Mouse (Mus musculus) heart, embryonic 11.5 days (tissue): ENCODE results near the gene Kif26b. TPM values are rescaled to one million over a fixed set of nuclear protein-coding genes. Genes with fewer than 3 reads are reported as not detected.
A peak's percentile ranks its signal among the peaks of the same experiment; 100 is the strongest.

Source experiments
- ATAC-seq: fragments of 200-750 bp; cut with Nextera tagmentation; replicated peaks from 2 replicates; pipeline ENCODE4 v1.8.0; 2017; ENCODE audit warnings: moderate library complexity; ENCODE audit not compliant: insufficient number of reproducible peaks, low FRiP score, low TSS enrichment
- H3K27ac ChIP-seq: fragments of 300-500 bp; sonication (generic); 2 replicates; pipeline ENCODE4 v1.5.1; 2014; ENCODE audit warnings: mild to moderate bottlenecking, low read depth, low read length
- H3K27me3 ChIP-seq: fragments of 300-500 bp; sonication (generic); 2 replicates; pipeline ENCODE4 v1.6.1; 2014; ENCODE audit warnings: mild to moderate bottlenecking, low read length, mixed read lengths; ENCODE audit not compliant: control insufficient read depth, insufficient read depth
- H3K36me3 ChIP-seq: fragments of 300-500 bp; sonication (generic); 2 replicates; pipeline ENCODE4 v1.6.1; 2014; ENCODE audit warnings: mild to moderate bottlenecking, low read length, moderate library complexity, mixed read lengths; ENCODE audit not compliant: control insufficient read depth, insufficient read depth
- H3K4me1 ChIP-seq: fragments of 300-500 bp; sonication (generic); 2 replicates; pipeline ENCODE4 v1.6.1; 2014; ENCODE audit warnings: low read length; ENCODE audit not compliant: control insufficient read depth, insufficient read depth
- H3K4me2 ChIP-seq: fragments of 300-500 bp; sonication (generic); 2 replicates; pipeline ENCODE4 v1.6.1; 2014; ENCODE audit warnings: mild to moderate bottlenecking, moderate library complexity
- H3K4me3 ChIP-seq: fragments of 300-500 bp; sonication (generic); 2 replicates; pipeline ENCODE4 v1.5.1; 2014; ENCODE audit warnings: low read depth, low read length
- H3K9ac ChIP-seq: fragments of 300-500 bp; sonication (generic); 2 replicates; pipeline ENCODE4 v1.6.1; 2014; ENCODE audit warnings: mild to moderate bottlenecking, low read depth, low read length, moderate library complexity
- H3K9me3 ChIP-seq: fragments of 300-500 bp; sonication (generic); replicated peaks from 2 replicates; pipeline ENCODE4 v1.6.1; 2016; ENCODE audit warnings: low read length; ENCODE audit not compliant: control insufficient read depth
- WGBS: fragments of 180-500 bp; shearing (Covaris S2); extraction: QIAGEN DNeasy Blood & Tissue Kit; methylation state at CpG from one replicate; pipeline ENCODE4 v1.1.7; 2014; ENCODE audit not compliant: insufficient replicate concordance; 5-methylcytosine and 5-hydroxymethylcytosine counted together
- polyA plus RNA-seq: library from polyadenylated mRNA; unstranded; fragments of >200 nt; fragmentation: Nextera tagmentation; extraction: Ambion mirVana; gene quantifications from 2 replicates; pipeline ENCODE4 v1.2.1, GENCODE M21; 2014

The Kif26b gene
- polyA plus RNA-seq, 1 experiment from 2014 or later = 18.9 TPM

DNA sequence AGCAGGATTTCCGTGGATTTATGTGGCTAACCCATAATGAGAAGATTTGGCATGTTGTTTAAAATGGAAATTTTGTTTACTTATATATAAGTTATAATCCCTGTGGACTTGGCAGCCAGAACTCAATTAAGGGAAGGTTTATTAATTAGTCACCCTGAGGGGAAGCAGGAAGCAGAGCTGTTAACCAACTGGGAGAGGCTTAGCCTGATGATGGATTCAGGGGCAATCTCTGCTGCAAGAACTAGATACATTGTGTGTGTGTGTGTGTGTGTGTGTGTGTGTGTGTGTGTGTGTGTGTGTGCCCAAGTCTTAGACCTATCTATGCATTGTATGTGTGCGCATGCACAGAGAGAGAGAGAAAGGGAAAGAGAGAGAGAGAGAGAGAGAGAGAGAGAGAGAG, 348.0 kb downstream of the Kif26b start:
- 65% methylated on average over 2 of the region's 2 CpGs for WGBS
- no peak overlapping the region for H3K9ac ChIP-seq
- H3K27me3 ChIP-seq = no peaks in the 10 kb centered on the region
- no peak overlapping the region for H3K4me3 ChIP-seq
- no peak overlapping the region for H3K4me2 ChIP-seq
- H3K9me3 ChIP-seq = no peaks in the 10 kb centered on the region
- peaks cover 12% of the 10 kb centered on the region for H3K36me3 ChIP-seq
- ATAC-seq = no peak
- H3K27ac ChIP-seq = no peak overlapping the region
- no peaks in the 10 kb centered on the region for H3K4me1 ChIP-seq

DNA sequence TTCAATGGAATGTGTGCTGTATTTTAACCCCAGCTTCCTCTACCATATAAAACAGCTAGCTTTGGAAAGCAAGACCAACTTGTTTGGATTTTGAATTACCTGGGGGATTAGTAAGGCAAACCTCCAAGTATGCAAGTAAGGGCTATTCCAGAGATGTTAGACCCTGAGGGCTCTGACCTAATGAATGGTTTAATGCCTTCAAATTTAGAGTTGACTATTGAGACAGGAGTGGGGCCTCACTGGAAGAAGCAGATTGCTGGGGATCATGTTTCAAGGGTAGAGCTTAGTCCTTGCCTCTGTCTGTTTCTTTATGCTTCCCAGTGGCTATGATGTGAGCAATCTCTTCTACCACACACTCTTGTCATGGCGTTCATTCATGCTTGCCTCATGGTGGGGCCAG, 349.8 kb downstream of the Kif26b start:
- Histone ChIP-seq H3K4me2 (no peak overlapping the region), H3K27ac (no peak overlapping the region), H3K4me1 (no peaks in the 10 kb centered on the region), H3K9ac (no peak overlapping the region), H3K4me3 (no peak overlapping the region), H3K9me3 (no peaks in the 10 kb centered on the region), H3K36me3 (peaks cover 10% of the 10 kb centered on the region), H3K27me3 (no peaks in the 10 kb centered on the region)
- ATAC-seq = no peak
- WGBS = 71% methylated on average over 1 of the region's 1 CpGs

GRCm38 (mm10) chr1:178880905-178881304, 352.0 kb downstream of the Kif26b start:
- no peaks in the 10 kb centered on the region for H3K4me1 ChIP-seq
- H3K4me3 ChIP-seq = no peak overlapping the region
- WGBS = 53% methylated on average over 7 of the region's 7 CpGs
- H3K27me3 ChIP-seq = no peaks in the 10 kb centered on the region
- H3K9ac ChIP-seq = no peak overlapping the region
- H3K9me3 ChIP-seq = no peaks in the 10 kb centered on the region
- H3K36me3 ChIP-seq = peaks cover 14% of the 10 kb centered on the region; the same call in 1 of the 2 replicates
- H3K27ac ChIP-seq = no peak overlapping the region
- no peak for ATAC-seq
- H3K4me2 ChIP-seq = no peak overlapping the region

DNA sequence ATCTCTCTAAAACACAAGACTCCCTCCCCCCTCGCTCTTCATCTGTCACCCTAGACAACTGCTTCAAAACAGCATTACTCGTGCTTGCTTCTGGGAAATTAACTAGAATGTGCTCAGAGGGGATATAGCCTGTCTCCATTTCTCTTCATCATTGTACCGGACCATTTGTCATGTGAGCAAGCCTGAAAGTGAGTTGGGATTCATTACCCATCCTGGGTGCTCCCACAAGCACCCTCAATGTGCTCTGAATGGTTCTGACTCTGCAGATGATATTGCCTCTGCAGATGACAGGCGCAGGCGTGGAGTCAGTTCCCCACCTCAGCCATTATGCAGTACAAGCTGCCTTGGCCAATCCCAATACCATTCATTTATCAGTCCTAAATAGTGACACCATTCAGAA, 357.7 kb downstream of the Kif26b start:
- WGBS = 80% methylated on average over 5 of the region's 5 CpGs

DNA sequence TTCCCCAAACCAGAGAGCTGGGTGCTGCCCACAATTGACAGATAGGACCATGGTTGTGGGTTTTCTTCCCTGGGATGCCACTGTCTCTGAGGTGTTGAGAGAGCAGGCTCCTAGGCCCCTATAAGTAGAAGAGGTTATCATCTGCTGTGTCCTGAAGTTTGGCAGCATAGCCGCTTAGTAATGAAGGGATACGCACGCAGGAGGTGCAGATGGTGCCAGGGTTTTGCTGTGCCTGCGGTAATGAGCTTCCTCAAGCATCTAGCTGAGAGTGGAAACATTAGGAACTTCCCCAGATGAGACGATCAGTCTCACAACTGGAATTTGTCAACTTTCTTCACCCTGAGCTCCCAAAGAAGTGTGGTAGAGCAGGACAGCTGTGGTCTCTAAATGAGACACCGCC, 363.5 kb downstream of the Kif26b start:
- no peaks in the 10 kb centered on the region for H3K27me3 ChIP-seq
- H3K9me3 ChIP-seq = no peaks in the 10 kb centered on the region
- no peak for ATAC-seq
- 87% methylated on average over 6 of the region's 6 CpGs for WGBS
- no peak overlapping the region for H3K27ac ChIP-seq
- no peaks in the 10 kb centered on the region for H3K36me3 ChIP-seq
- peaks cover 5% of the 10 kb centered on the region for H3K4me1 ChIP-seq
- H3K4me2 ChIP-seq = no peak overlapping the region
- H3K9ac ChIP-seq = no peak overlapping the region
- H3K4me3 ChIP-seq = no peak overlapping the region

More for the DNA sequence above, 357.7 kb downstream of the Kif26b start:
- H3K36me3 ChIP-seq = 0 out of 2 replicates have a peak, but pooled peaks cover 7% of the 10 kb centered on the region
- H3K4me3 ChIP-seq = no peak overlapping the region
- H3K4me2 ChIP-seq = no peak overlapping the region
- H3K9me3 ChIP-seq = no peaks in the 10 kb centered on the region
- ATAC-seq = no peak
- H3K4me1 ChIP-seq = no peaks in the 10 kb centered on the region
- H3K27me3 ChIP-seq = no peaks in the 10 kb centered on the region
- no peak overlapping the region for H3K27ac ChIP-seq
- H3K9ac ChIP-seq = no peak overlapping the region

- Histone ChIP-seq H3K9me3 (no peaks in the 10 kb centered on the region), H3K36me3 (no peaks in the 10 kb centered on the region), H3K27me3 (no peaks in the 10 kb centered on the region), H3K27ac (no peak overlapping the region), H3K4me1 (peaks cover 5% of the 10 kb centered on the region), H3K4me3 (no peak overlapping the region), H3K4me2 (no peak overlapping the region), H3K9ac (no peak overlapping the region)
- no peak for ATAC-seq
- WGBS = 88% methylated on average over 11 of the region's 11 CpGs
Observed at GRCm38 (mm10) chr1:178893229-178894080, 364.5 kb downstream of the Kif26b start.

GRCm38 (mm10) chr1:178894081-178894401, 365.1 kb downstream of the Kif26b start:
- Histone ChIP-seq H3K27ac (no peak overlapping the region), H3K9ac (no peak overlapping the region), H3K4me3 (no peak overlapping the region), H3K27me3 (no peaks in the 10 kb centered on the region), H3K9me3 (no peaks in the 10 kb centered on the region), H3K4me1 (peaks cover 5% of the 10 kb centered on the region), H3K4me2 (no peak overlapping the region), H3K36me3 (no peaks in the 10 kb centered on the region)
- ATAC-seq = no peak
- WGBS = 91% methylated on average over 3 of the region's 3 CpGs

DNA sequence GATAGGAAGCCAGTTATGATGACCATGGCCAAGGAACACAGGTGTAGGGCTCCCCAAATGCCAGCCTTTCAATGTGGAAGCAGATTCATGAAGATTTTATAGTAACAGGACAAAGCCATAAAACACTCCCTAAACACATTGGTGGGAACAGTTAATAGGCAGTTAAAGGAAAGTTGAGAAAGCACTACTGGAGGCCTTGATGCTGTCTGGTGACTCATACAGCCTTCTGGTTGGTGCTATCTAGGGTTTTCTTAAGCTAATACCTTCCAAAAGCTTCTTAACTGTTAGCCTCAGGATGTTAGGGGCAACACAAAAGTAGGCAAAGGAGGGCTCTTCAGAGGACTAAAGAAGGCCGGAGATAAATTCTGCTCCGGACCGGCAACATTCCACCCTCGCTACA, 366.7 kb downstream of the Kif26b start:
- H3K27ac ChIP-seq = 0 out of 2 replicates have a peak overlapping the region, but pooled peaks have one; percentile 41
- no peaks in the 10 kb centered on the region for H3K9me3 ChIP-seq
- 66% methylated on average over 4 of the region's 4 CpGs for WGBS
- H3K4me1 ChIP-seq = peaks cover 5% of the 10 kb centered on the region
- no peak overlapping the region for H3K9ac ChIP-seq
- no peaks in the 10 kb centered on the region for H3K36me3 ChIP-seq
- no peak overlapping the region for H3K4me3 ChIP-seq
- H3K4me2 ChIP-seq = no peak overlapping the region
- no peaks in the 10 kb centered on the region for H3K27me3 ChIP-seq
- ATAC-seq = no peak

GRCm38 (mm10) chr1:178910951-178911350, 382.0 kb downstream of the Kif26b start:
- Histone ChIP-seq H3K27me3 (0 out of 2 replicates have a peak, but pooled peaks cover under 1% of the 10 kb centered on the region), H3K4me1 (peaks cover 8% of the 10 kb centered on the region), H3K36me3 (peaks cover 9% of the 10 kb centered on the region), H3K27ac (no peak overlapping the region), H3K9me3 (no peaks in the 10 kb centered on the region), H3K4me2 (no peak overlapping the region), H3K4me3 (no peak overlapping the region), H3K9ac (no peak overlapping the region)
- ATAC-seq = no peak
- WGBS = 66% methylated on average over 14 of the region's 14 CpGs
